Mouse (Mus musculus) layer of hippocampus, postnatal 10 days (tissue): Measurements from ENCODE around the gene Vps25. TPM values are rescaled to one million over a fixed set of nuclear protein-coding genes. Genes with fewer than 3 reads are reported as not detected.

Source experiments
- total RNA-seq, 2 experiments: library from RNA; stranded (reverse); gene quantifications; 2 replicates each; pipeline ENCODE4 v1.2.3; 2021

Gene Vps25
- total RNA-seq, 2 experiments from 2014 or later, result 78.4 to 81.9 TPM

Other genes with a start within 250 kb of the Vps25 start
- 100 to 1,000 TPM; 424 to 431 TPM for gene Atp6v0a1, start 244.3 kb upstream of the Vps25 start, total RNA-seq
- 1 to 10 TPM; 8.6 to 9.9 TPM for gene Naglu, start 183.7 kb upstream of the Vps25 start, total RNA-seq
- gene Hsd17b1, start 175.3 kb upstream of the Vps25 start, total RNA-seq, result under 1 TPM; 0.33 to 0.37 TPM
- 10 to 100 TPM; 32.9 to 37.7 TPM for gene Coasy, start 171.1 kb upstream of the Vps25 start, total RNA-seq
- gene Mlx, start 166.4 kb upstream of the Vps25 start, total RNA-seq, result 10 to 100 TPM; 39.2 to 50.3 TPM
- 1 to 10 TPM; 5.8 to 7.0 TPM for gene Psmc3ip, start 158.3 kb upstream of the Vps25 start, total RNA-seq
- gene Retreg3, start 133.8 kb upstream of the Vps25 start, total RNA-seq, result 10 to 100 TPM; 51.5 to 58.8 TPM
- 10 to 100 TPM; 43.1 to 47.3 TPM for gene Tubg1, start 133.8 kb upstream of the Vps25 start, total RNA-seq
- gene Tubg2, start 97.8 kb upstream of the Vps25 start, total RNA-seq, result 10 to 100 TPM; 31.7 to 41.4 TPM
- 10 to 100 TPM; 59.0 to 61.4 TPM for gene Cntnap1, start 83.2 kb upstream of the Vps25 start, total RNA-seq
- 10 to 100 TPM; 13.2 to 13.4 TPM for gene Plekhh3, start 82.4 kb upstream of the Vps25 start, total RNA-seq
- not detected for gene Ccr10, start 78.3 kb upstream of the Vps25 start, total RNA-seq
- 10 to 100 TPM; 27.9 to 30.9 TPM for gene Ezh1, start 27.2 kb upstream of the Vps25 start, total RNA-seq
- gene Ramp2, start 7.7 kb upstream of the Vps25 start, total RNA-seq, result 10 to 100 TPM; 69.6 to 70.0 TPM
- 1 to 10 TPM; 3.4 to 4.5 TPM for gene Wnk4, start 6.9 kb downstream of the Vps25 start, total RNA-seq
- under 1 TPM; 0.37 to 0.56 TPM for gene Cntd1, start 25.3 kb downstream of the Vps25 start, total RNA-seq
- gene Coa3, start 25.4 kb downstream of the Vps25 start, total RNA-seq, result 10 to 100 TPM; 92.7 to 93.1 TPM
- 100 to 1,000 TPM; 173 to 195 TPM for gene Becn1, start 48.6 kb downstream of the Vps25 start, total RNA-seq
- 100 to 1,000 TPM in 1 of 2 experiments, 10 to 100 TPM in 1; 96.6 to 106 TPM for gene Psme3, start 62.5 kb downstream of the Vps25 start, total RNA-seq
- 1 to 10 TPM; 4.8 TPM for gene Aoc2, start 71.4 kb downstream of the Vps25 start, total RNA-seq
- 1 to 10 TPM; 1.7 to 1.8 TPM for gene Aoc3, start 76.9 kb downstream of the Vps25 start, total RNA-seq
- not detected for gene G6pc, start 113.9 kb downstream of the Vps25 start, total RNA-seq
- gene Aarsd1, start 163.9 kb downstream of the Vps25 start, total RNA-seq, result 10 to 100 TPM; 51.0 to 57.2 TPM
- 1 to 10 TPM; 4.1 to 4.5 TPM for gene Gm27029, start 171.1 kb downstream of the Vps25 start, total RNA-seq
- 10 to 100 TPM; 24.4 to 26.4 TPM for gene Rundc1, start 171.4 kb downstream of the Vps25 start, total RNA-seq
- gene Ptges3l, start 171.6 kb downstream of the Vps25 start, total RNA-seq, result 1 to 10 TPM; 1.3 to 1.9 TPM
- 10 to 100 TPM; 66.9 to 67.8 TPM for gene Rpl27, start 188.6 kb downstream of the Vps25 start, total RNA-seq
- 1 to 10 TPM; 2.2 to 2.5 TPM for gene Ifi35, start 194.7 kb downstream of the Vps25 start, total RNA-seq
- gene Rnd2, start 211.3 kb downstream of the Vps25 start, total RNA-seq, result 100 to 1,000 TPM; 166 to 176 TPM
- gene Vat1, start 212.5 kb downstream of the Vps25 start, total RNA-seq, result 10 to 100 TPM; 67.0 to 77.7 TPM